Mouse (Mus musculus) hindbrain, embryonic 16.5 days (tissue): ENCODE data around the gene H2-K1. TPM values are rescaled to one million over a fixed set of nuclear protein-coding genes. Genes with fewer than 3 reads are reported as not detected.
A peak's percentile ranks its signal among the peaks of the same experiment; 100 is the strongest.
"Not testable (repeated sequence)": the region's sequence is repeated elsewhere in the genome, so short reads cannot be mapped to it uniquely, and the experiment has no call there.

ENCODE experiments used
- ATAC-seq: fragments of 200-750 bp; cut with Nextera tagmentation; 2 replicates; pipeline ENCODE4 v1.8.0; 2017; ENCODE audit warnings: moderate TSS enrichment, moderate library complexity
- H3K27ac ChIP-seq: fragments of 300-500 bp; sonication (generic); 2 replicates; pipeline ENCODE4 v1.5.1; 2014; ENCODE audit warnings: low read depth, mild to moderate bottlenecking, control low read depth, low read length, moderate library complexity
- H3K27me3 ChIP-seq: fragments of 300-500 bp; sonication (generic); replicated peaks from 2 replicates; pipeline ENCODE4 v1.6.1; 2014; ENCODE audit warnings: low read length; ENCODE audit not compliant: control insufficient read depth, insufficient read depth
- H3K36me3 ChIP-seq: fragments of 300-500 bp; sonication (generic); 2 replicates; pipeline ENCODE4 v1.6.1; 2014; ENCODE audit warnings: mild to moderate bottlenecking, low read length, moderate library complexity, mixed read lengths; ENCODE audit not compliant: control insufficient read depth, insufficient read depth
- H3K4me1 ChIP-seq: fragments of 300-500 bp; sonication (generic); 2 replicates; pipeline ENCODE4 v1.6.1; 2014; ENCODE audit warnings: low read depth, low read length; ENCODE audit not compliant: control insufficient read depth, insufficient read depth
- H3K4me2 ChIP-seq: fragments of 300-500 bp; sonication (generic); 2 replicates; pipeline ENCODE4 v1.6.1; 2014; ENCODE audit warnings: mild to moderate bottlenecking, low read length, control low read depth, moderate library complexity
- H3K4me3 ChIP-seq: fragments of 300-500 bp; sonication (generic); 2 replicates; pipeline ENCODE4 v1.5.1; 2014; ENCODE audit warnings: mild to moderate bottlenecking, low read length, control low read depth, moderate library complexity
- H3K9ac ChIP-seq: fragments of 300-500 bp; sonication (generic); 2 replicates; pipeline ENCODE4 v1.6.1; 2014; ENCODE audit warnings: low read depth, mild to moderate bottlenecking, control low read depth, low read length, moderate library complexity
- H3K9me3 ChIP-seq: fragments of 300-500 bp; sonication (generic); 2 replicates; pipeline ENCODE4 v1.6.1; 2014; ENCODE audit warnings: mild to moderate bottlenecking, low read length, moderate library complexity; ENCODE audit not compliant: control insufficient read depth
- WGBS: fragments of 180-500 bp; shearing (Covaris S2); extraction: QIAGEN DNeasy Blood & Tissue Kit; methylation state at CpG from one replicate; pipeline ENCODE4 v1.1.7; 2014; 5-methylcytosine and 5-hydroxymethylcytosine counted together
- polyA plus RNA-seq: library from polyadenylated mRNA; unstranded; fragments of >200 nt; fragmentation: Nextera tagmentation; extraction: Ambion mirVana; gene quantifications from 2 replicates; pipeline ENCODE4 v1.2.1, GENCODE M21; 2015

The H2-K1 gene
- polyA plus RNA-seq, 1 experiment from 2014 or later, result 18.8 TPM

DNA sequence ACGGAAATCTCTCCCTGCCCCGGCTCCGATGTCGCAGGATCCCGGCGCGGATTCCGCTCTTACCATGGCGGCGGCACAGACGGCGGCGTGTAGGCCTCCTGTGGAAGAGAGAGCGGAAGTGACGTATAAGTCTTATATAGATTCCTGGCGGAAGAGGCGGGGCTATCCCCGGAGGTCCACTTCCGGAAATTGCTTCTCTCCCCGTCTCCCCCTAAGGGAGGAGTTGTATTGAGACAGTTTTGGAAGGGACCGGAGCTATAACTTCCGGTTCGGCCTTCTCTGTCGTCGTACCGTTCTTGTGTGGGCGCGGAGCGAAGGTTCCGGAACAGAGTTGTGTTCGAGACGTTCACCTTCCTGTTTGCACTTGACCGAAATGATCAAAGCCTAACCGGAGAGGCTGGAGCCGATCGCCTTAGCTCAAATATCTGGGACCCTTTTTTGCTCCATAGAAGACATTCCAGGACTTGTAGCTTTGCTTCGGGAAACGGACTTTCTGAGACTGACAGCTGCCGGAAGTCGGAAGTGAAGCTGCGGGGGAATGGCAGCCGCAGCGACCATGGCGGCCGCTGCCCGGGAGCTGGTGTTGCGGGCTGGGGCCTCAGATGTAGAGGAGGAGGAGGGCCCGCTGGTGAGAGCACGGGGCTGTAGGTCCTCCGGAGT lies 44.5 kb downstream of the H2-K1 start, which contains the start of the genes Vps52 and Rps18:
Vps52 (plus strand) TSS at position 258 of the 660 bp plus-strand sequence.
Rps18 (minus strand) TSS at position 447 of the 660 bp plus-strand sequence.
- Histone ChIP-seq H3K4me2 (peak within 1 kb of the TSS; percentile 88), H3K4me1 (peaks cover 43% of the 10 kb centered on the region)
- WGBS, result under 1% methylated on average over 50 of the region's 50 CpGs

DNA sequence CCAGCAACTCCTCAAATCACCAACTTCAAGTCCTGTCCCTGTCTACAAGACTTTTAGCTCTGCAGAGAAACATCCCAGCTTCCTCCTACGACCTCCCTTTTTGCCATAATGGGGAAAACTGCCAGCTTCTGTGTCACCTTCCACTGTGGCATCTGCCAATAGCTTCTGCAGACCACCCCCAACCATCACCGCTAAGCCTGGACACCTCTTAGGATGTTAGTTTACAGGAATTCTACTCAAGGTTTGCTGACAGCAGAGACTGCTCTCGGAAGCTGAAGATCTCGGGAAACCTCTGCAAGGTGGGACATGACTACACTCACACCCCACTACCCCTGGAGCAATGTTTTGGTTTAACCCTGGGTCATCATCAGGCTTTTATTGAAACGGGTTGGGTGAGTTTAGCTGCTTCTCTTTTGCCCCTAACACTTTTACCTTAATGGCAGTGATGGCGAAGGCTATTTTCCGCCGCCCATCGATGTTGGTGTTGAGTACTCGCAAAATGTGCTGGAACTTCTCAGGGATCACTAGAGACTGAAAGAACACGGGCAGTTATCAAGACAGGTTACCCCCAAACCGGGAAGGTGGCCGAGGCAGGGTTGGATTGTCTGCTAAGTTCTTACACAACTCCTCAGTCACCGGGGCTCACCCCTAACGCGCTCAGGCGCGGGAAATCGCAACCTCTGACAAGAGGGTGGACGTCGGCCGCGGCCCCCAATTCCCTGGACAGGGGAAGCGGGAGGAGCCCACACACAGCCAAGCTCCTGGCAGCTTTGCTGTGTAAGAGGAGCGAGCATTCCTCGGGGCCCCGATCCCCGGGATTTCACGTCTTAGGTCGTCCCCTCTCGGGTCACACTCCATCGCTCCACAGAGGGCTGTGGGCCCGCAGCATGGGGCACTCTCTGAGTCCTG lies 45.2 kb downstream of the H2-K1 start:
- peak overlapping the region; percentile 79 for H3K4me3 ChIP-seq
- WGBS, result under 1% methylated on average over 33 of the region's 33 CpGs
- no peaks in the 10 kb centered on the region for H3K27me3 ChIP-seq
- H3K27ac ChIP-seq, result peak overlapping the region; percentile 82
- no peaks in the 10 kb centered on the region for H3K9me3 ChIP-seq
- peak overlapping the region; percentile 86 for H3K9ac ChIP-seq
- peak overlapping the region; percentile 88 for H3K4me2 ChIP-seq
- H3K36me3 ChIP-seq, result peaks cover 16% of the 10 kb centered on the region
- peaks cover 50% of the 10 kb centered on the region for H3K4me1 ChIP-seq
- no peak; the same call in 1 of the 2 replicates for ATAC-seq

More for the DNA sequence above, 44.5 kb downstream of the H2-K1 start, which contains the start of the genes Vps52 and Rps18:
- Histone ChIP-seq H3K4me3 (peak within 1 kb of the TSS; percentile 79), H3K27ac (peak within 1 kb of the TSS; percentile 93), H3K9me3 (no peaks in the 10 kb centered on the region), H3K36me3 (peaks cover 18% of the 10 kb centered on the region), H3K27me3 (no peaks in the 10 kb centered on the region), H3K9ac (peak within 1 kb of the TSS; percentile 86)
- peak; percentile 86 for ATAC-seq

DNA sequence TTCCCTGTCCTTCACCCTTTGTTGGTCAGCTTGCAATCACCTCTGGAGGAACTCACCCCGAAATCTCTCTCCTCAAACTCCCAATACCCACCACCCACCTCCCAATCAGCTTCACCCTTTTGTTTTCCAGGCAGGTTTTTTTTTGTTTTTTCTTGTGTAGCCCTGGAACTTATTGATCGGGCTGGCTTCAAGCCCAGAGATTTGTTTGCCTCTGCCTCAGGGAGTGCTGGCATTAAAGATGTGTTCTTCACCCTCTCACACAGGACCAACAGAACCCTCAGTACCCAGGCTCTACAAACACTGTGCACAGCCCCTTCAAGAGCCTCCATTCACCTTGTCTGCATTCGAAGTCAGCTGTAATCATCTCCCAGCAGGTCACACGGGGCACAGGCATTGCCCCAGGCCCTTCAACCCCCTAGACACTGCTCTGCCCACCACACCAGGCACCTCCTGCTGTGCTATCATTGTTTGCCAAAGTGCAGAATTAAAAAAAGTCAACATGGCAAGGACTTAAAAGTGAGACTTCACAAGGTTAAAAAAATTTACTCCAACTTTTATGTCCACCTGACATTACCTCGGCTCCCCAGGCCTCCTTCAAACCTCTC lies 46.1 kb downstream of the H2-K1 start:
- no peak for ATAC-seq
- Histone ChIP-seq H3K9me3 (no peaks in the 10 kb centered on the region), H3K9ac (peak overlapping the region; percentile 86), H3K27ac (no peak overlapping the region), H3K4me2 (peak overlapping the region; percentile 88), H3K4me3 (peak overlapping the region; percentile 79), H3K27me3 (no peaks in the 10 kb centered on the region), H3K4me1 (peaks cover 59% of the 10 kb centered on the region), H3K36me3 (peaks cover 9% of the 10 kb centered on the region)
- WGBS, result 35% methylated on average over 5 of the region's 5 CpGs

GRCm38 (mm10) chr17:33953310-33953709 lies 46.8 kb downstream of the H2-K1 start:
- Histone ChIP-seq H3K4me1 (peaks cover 59% of the 10 kb centered on the region), H3K36me3 (peaks cover 11% of the 10 kb centered on the region), H3K27me3 (no peaks in the 10 kb centered on the region), H3K4me2 (no peak overlapping the region), H3K9ac (no peak overlapping the region), H3K9me3 (no peaks in the 10 kb centered on the region), H3K4me3 (no peak overlapping the region), H3K27ac (no peak overlapping the region)
- WGBS, result 89% methylated on average over 3 of the region's 3 CpGs
- ATAC-seq, result no peak

- ATAC-seq, result no peak
- Histone ChIP-seq H3K4me2 (no peak overlapping the region), H3K9ac (no peak overlapping the region), H3K27ac (no peak overlapping the region), H3K9me3 (no peaks in the 10 kb centered on the region), H3K36me3 (peaks cover 15% of the 10 kb centered on the region), H3K4me3 (no peak overlapping the region), H3K27me3 (no peaks in the 10 kb centered on the region), H3K4me1 (peaks cover 59% of the 10 kb centered on the region)
- 81% methylated on average over 4 of the region's 4 CpGs for WGBS
These were observed 47.3 kb downstream of the H2-K1 start for GRCm38 (mm10) chr17:33952879-33953278.

- Histone ChIP-seq H3K4me1 (peaks cover 56% of the 10 kb centered on the region), H3K4me2 (peak overlapping the region; percentile 93), H3K36me3 (peaks cover 15% of the 10 kb centered on the region), H3K9ac (peak overlapping the region; percentile 73; the same call in 1 of the 2 replicates)
- H3K4me3 ChIP-seq, H3K9me3 ChIP-seq, H3K27me3 ChIP-seq, ATAC-seq, H3K27ac ChIP-seq: not testable (repeated sequence)
- WGBS, result 77% methylated on average over 13 of the region's 13 CpGs
These were observed 48.1 kb downstream of the H2-K1 start for GRCm38 (mm10) chr17:33952015-33952414.

- peak within 1 kb of the TSS; percentile 92 for H3K27ac ChIP-seq
- 1% methylated on average over 45 of the region's 45 CpGs for WGBS
- ATAC-seq, result peak; percentile 83
These were observed 48.9 kb downstream of the H2-K1 start, which contains the start of gene B3galt4 for GRCm38 (mm10) chr17:33951021-33951946. Gene B3galt4, minus strand, starts transcription at chr17:33951488.

DNA sequence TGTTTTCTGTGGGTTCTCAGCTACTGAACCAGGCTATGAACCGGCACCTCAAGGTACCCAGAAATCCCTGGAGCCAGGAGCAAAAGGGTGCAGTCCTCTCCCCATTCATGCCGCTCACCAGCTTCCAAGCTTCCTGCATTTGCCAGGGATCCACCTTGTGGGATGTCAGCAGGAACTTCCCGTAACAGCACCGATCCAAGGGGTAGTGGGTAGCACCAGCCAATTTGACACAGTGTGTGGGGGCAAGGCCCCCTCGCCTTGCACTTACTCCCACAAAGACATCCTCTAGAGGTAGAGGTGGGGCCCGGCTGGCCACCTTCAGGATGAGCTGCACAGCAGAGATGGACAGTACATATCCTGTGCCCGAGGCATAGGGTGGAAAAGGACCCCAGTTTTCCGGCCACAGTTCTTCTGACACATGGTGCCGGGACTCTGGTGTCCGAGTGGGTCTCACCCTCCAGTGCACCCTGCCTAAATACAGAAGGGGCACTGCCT lies 50.0 kb downstream of the H2-K1 start:
- peak overlapping the region; percentile 58 for H3K4me3 ChIP-seq
- 66% methylated on average over 10 of the region's 10 CpGs for WGBS
- H3K27ac ChIP-seq, result no peak overlapping the region
- ATAC-seq, result no peak
- peak overlapping the region; percentile 93 for H3K4me2 ChIP-seq
- H3K4me1 ChIP-seq, result peaks cover 50% of the 10 kb centered on the region
- H3K27me3 ChIP-seq, result no peaks in the 10 kb centered on the region
- peak overlapping the region; percentile 73 for H3K9ac ChIP-seq
- peaks cover 18% of the 10 kb centered on the region for H3K36me3 ChIP-seq
- H3K9me3 ChIP-seq, result no peaks in the 10 kb centered on the region

More at GRCm38 (mm10) chr17:33951021-33951946, 48.9 kb downstream of the H2-K1 start, which contains the start of gene B3galt4:
- Histone ChIP-seq H3K9ac (peak within 1 kb of the TSS; percentile 73), H3K4me2 (peak within 1 kb of the TSS; percentile 93), H3K27me3 (no peaks in the 10 kb centered on the region), H3K4me3 (peak within 1 kb of the TSS; percentile 58), H3K4me1 (peaks cover 51% of the 10 kb centered on the region), H3K9me3 (no peaks in the 10 kb centered on the region), H3K36me3 (peaks cover 18% of the 10 kb centered on the region)
